Mouse (Mus musculus): Measurements from ENCODE around the gene Rcc2.

Rcc2 gene

GRCm38 (mm10) chr4:140688044-140688825 lies 12.1 kb upstream of the Rcc2 start:
- no peak for DNase-seq

GRCm38 (mm10) chr4:140688826-140689425 lies 11.4 kb upstream of the Rcc2 start:
- DNase-seq: no peak

- DNase-seq: no peak
Measured at GRCm38 (mm10) chr4:140689873-140690655, 10.3 kb upstream of the Rcc2 start.

- no peak for DNase-seq
Measured at GRCm38 (mm10) chr4:140691481-140691880, 8.9 kb upstream of the Rcc2 start.

GRCm38 (mm10) chr4:140693513-140693912 lies 6.8 kb upstream of the Rcc2 start:
- DNase-seq: no peak

GRCm38 (mm10) chr4:140694551-140695060 lies 5.7 kb upstream of the Rcc2 start:
- DNase-seq: no peak

- no peak for DNase-seq
Measured at GRCm38 (mm10) chr4:140695146-140695545, 5.2 kb upstream of the Rcc2 start.

GRCm38 (mm10) chr4:140695675-140696585 lies 4.4 kb upstream of the Rcc2 start:
- no peak for DNase-seq

- peak; percentile 68 to 75 for DNase-seq
Measured at GRCm38 (mm10) chr4:140699441-140700127, 757 bp upstream of the Rcc2 start.

GRCm38 (mm10) chr4:140701049-140701715 lies 841 bp downstream of the Rcc2 start:
- DNase-seq: peak; percentile 70 to 90

- DNase-seq: no peak
Measured at GRCm38 (mm10) chr4:140701716-140702561, 1.6 kb downstream of the Rcc2 start.

- peak; percentile 75 to 93 for DNase-seq
Measured at GRCm38 (mm10) chr4:140702611-140703327, 2.4 kb downstream of the Rcc2 start.

GRCm38 (mm10) chr4:140703636-140704035 lies 3.3 kb downstream of the Rcc2 start:
- no peak for DNase-seq

- DNase-seq: no peak
Measured at GRCm38 (mm10) chr4:140704166-140704565, 3.8 kb downstream of the Rcc2 start.

GRCm38 (mm10) chr4:140707615-140708014 lies 7.3 kb downstream of the Rcc2 start:
- no peak for DNase-seq

- no peak for DNase-seq
Measured at GRCm38 (mm10) chr4:140708297-140708927, 8.1 kb downstream of the Rcc2 start.

- no peak for DNase-seq
Measured at GRCm38 (mm10) chr4:140709111-140709510, 8.8 kb downstream of the Rcc2 start.

- DNase-seq: no peak
Measured at GRCm38 (mm10) chr4:140709617-140710016, 9.3 kb downstream of the Rcc2 start.

- no peak for DNase-seq
Measured at GRCm38 (mm10) chr4:140710781-140711180, 10.4 kb downstream of the Rcc2 start.

All from cerebellum, adult 18-20 months (tissue).